Mouse (Mus musculus) lung, postnatal 0 days (tissue): ENCODE data around the gene Alk.

Experiments
- CTCF ChIP-seq: IDR thresholded peaks from 2 replicates; pipeline ENCODE4 v1.5.1; 2016; ENCODE audit warnings: antibody characterized with exemption, mild to moderate bottlenecking
- EP300 ChIP-seq: IDR thresholded peaks from 2 replicates; pipeline ENCODE4 v1.6.1; 2016; ENCODE audit warnings: antibody characterized with exemption, mild to moderate bottlenecking, control low read depth

GRCm38 (mm10) chr17:72275391-72275904, 329.0 kb downstream of the Alk start:
- TF ChIP-seq EP300: peak; percentile 43; the same call in 1 of the 2 replicates
- TF ChIP-seq CTCF: no peak
